Mouse (Mus musculus): ENCODE data around the gene B4galnt2. TPM values are rescaled to one million over a fixed set of nuclear protein-coding genes. Genes with fewer than 3 reads are reported as not detected.

B4galnt2 gene
- total and polyA plus RNA-seq, 3 experiments, result 0.15 to 4.5 TPM; not detected in 1

DNA sequence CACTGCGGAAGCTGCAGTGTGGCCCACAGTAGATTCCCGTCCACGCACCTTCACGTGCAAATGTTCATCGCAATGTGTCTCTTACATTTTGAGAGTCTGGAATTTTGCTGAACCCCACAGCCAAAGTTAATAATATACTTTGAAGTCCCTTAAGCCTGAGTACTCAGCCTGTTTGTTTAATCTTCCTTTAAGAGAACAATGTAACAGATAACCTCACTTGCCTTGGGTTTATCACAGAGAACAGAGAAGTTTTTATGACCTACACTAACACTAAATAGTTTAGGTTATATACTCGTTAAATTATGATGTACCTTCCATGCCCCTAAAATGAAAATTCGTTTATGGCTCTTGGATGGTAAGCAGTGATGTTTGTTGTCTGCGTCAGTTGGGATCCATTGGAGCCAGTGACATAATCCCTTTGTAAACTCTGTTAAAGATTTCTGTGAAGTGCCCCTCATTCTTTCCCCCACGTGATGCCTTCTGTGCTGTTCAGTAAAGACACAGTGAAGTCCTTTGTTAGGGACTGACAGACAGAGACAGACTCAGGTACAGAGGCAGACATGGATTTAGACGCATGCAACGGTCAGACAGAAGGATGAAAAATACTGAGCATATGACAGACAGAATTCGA is 7.4 kb upstream of the B4galnt2 start:
- Histone ChIP-seq H3K27me3 (ENCODE audit: control insufficient read depth in 1 of 2, insufficient read depth in 2 of 2, low read length in 2 of 2) (peaks cover 0 to 7% of the 10 kb centered on the region in 2 experiments; a peak in 3 of 4 replicates), H3K36me3 (ENCODE audit: control insufficient read depth in 1 of 2, insufficient read depth in 2 of 2, low read length in 2 of 2) (no peaks in the 10 kb centered on the region), H3K9ac (ENCODE audit: control insufficient read depth, low read depth, low read length, poor library complexity, severe bottlenecking) (no peak overlapping the region), H3K79me2 (ENCODE audit: control insufficient read depth, insufficient read depth, low read length, poor library complexity) (no peaks in the 10 kb centered on the region), H3K4me3 (ENCODE audit: control insufficient read depth in 1 of 2, insufficient read depth in 1 of 2, low read depth in 2 of 2, low read length in 2 of 2) (no peak overlapping the region), H3K4me1 (ENCODE audit: control insufficient read depth in 1 of 2, insufficient read depth in 2 of 2, low read length in 2 of 2) (no peaks in the 10 kb centered on the region), H3K9me3 (replicated peaks; ENCODE audit: insufficient read depth, low read length) (no peaks in the 10 kb centered on the region), H3K27ac (ENCODE audit: control insufficient read depth, low read depth, low read length) (no peak overlapping the region)
- DNase-seq (ENCODE audit: low read depth, low spot score), result no peak
- TF ChIP-seq POLR2A (IDR thresholded peaks at IDR 0.05; ENCODE audit: control insufficient read depth in 1 of 2, insufficient read depth in 1 of 2, low read depth in 1 of 2, low read length in 2 of 2, poor library complexity in 1 of 2), result no peak
- no peak for TF ChIP-seq SMC3 (IDR thresholded peaks at IDR 0.05; ENCODE audit: low read depth, low read length)
- no peak for TF ChIP-seq KAT2A (conservative IDR thresholded peaks at IDR 0.05; ENCODE audit: low read depth, low read length)
- TF ChIP-seq ZMIZ1 (IDR thresholded peaks at IDR 0.05; ENCODE audit: low read depth, low read length), result no peak
- no peak for TF ChIP-seq MXI1 (IDR thresholded peaks at IDR 0.05; ENCODE audit: low read depth, low read length)
- TF ChIP-seq MAZ (IDR thresholded peaks at IDR 0.05; ENCODE audit: low read depth, low read length), result no peak
- no peak for TF ChIP-seq E2F4 (IDR thresholded peaks at IDR 0.05; ENCODE audit: borderline replicate concordance, low read depth, low read length)
- no peak for TF ChIP-seq MYC (IDR thresholded peaks at IDR 0.05; ENCODE audit: low read depth, low read length)
- no peak for TF ChIP-seq ZC3H11A (IDR thresholded peaks at IDR 0.05; ENCODE audit: low read depth, low read length)
- TF ChIP-seq ZKSCAN1 (IDR thresholded peaks at IDR 0.05; ENCODE audit: low read depth, low read length), result no peak
- TF ChIP-seq NRF1 (IDR thresholded peaks at IDR 0.05; ENCODE audit: insufficient read depth, low read depth, low read length, poor library complexity, severe bottlenecking), result no peak

DNA sequence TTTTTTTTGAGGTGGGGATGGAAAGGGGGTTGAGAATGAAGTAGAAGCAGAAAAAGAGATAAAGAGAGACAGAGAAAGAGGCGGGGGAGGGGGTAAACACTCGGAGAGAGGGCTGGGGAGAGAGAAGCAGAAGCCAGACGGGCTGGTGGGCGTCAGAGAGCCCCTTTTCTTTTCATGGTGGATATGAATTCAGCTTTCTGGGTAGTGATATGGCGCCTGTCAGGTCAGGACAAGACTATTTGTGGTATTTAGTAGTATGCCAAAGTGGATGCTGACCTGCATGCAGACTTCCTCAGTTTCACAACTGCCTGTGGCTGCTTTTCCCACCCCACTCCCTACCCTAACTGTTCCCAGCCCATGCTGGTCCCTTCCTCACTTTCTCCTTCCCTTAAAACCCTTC is 1.7 kb upstream of the B4galnt2 start:
- Histone ChIP-seq H3K9me3 (replicated peaks; ENCODE audit: insufficient read depth, low read length) (no peaks in the 10 kb centered on the region), H3K27ac (ENCODE audit: control insufficient read depth, low read depth, low read length) (no peak overlapping the region), H3K36me3 (ENCODE audit: control insufficient read depth in 1 of 2, insufficient read depth in 2 of 2, low read length in 2 of 2) (peaks cover 0 to 10% of the 10 kb centered on the region in 2 experiments; a peak in 2 of 4 replicates), H3K79me2 (ENCODE audit: control insufficient read depth, insufficient read depth, low read length, poor library complexity) (no peaks in the 10 kb centered on the region; the same call in 1 of the 2 replicates), H3K4me3 (ENCODE audit: control insufficient read depth in 1 of 2, insufficient read depth in 1 of 2, low read depth in 2 of 2, low read length in 2 of 2) (peak overlapping the region in 1 of 2 experiments; percentile 19; a peak in 1 of 4 replicates), H3K9ac (ENCODE audit: control insufficient read depth, low read depth, low read length, poor library complexity, severe bottlenecking) (no peak overlapping the region), H3K27me3 (ENCODE audit: control insufficient read depth in 1 of 2, insufficient read depth in 2 of 2, low read length in 2 of 2) (peaks cover 3 to 9% of the 10 kb centered on the region in 2 experiments; a peak in 3 of 4 replicates), H3K4me1 (ENCODE audit: control insufficient read depth in 1 of 2, insufficient read depth in 2 of 2, low read length in 2 of 2) (peaks cover 18 to 28% of the 10 kb centered on the region in 2 experiments; a peak in 3 of 4 replicates)
- TF ChIP-seq MYC (IDR thresholded peaks at IDR 0.05; ENCODE audit: low read depth, low read length), result no peak
- 0 out of 2 replicates have a peak, but pooled peaks have one; percentile 3 for TF ChIP-seq TCF12 (IDR thresholded peaks at IDR 0.05; ENCODE audit: low read depth, low read length)
- TF ChIP-seq SMC3 (IDR thresholded peaks at IDR 0.05; ENCODE audit: low read depth, low read length), result no peak
- TF ChIP-seq BHLHE40 (IDR thresholded peaks at IDR 0.05; ENCODE audit: borderline replicate concordance, low read depth, low read length), result no peak
- TF ChIP-seq NRF1 (IDR thresholded peaks at IDR 0.05; ENCODE audit: insufficient read depth, low read depth, low read length, poor library complexity, severe bottlenecking), result no peak
- TF ChIP-seq USF2 (IDR thresholded peaks at IDR 0.05; ENCODE audit: borderline replicate concordance in 1 of 2, insufficient read depth in 1 of 2, low read depth in 1 of 2, low read length in 2 of 2), result no peak
- no peak for TF ChIP-seq KAT2A (conservative IDR thresholded peaks at IDR 0.05; ENCODE audit: low read depth, low read length)
- DNase-seq (ENCODE audit: low read depth, low spot score), result no peak

All from MEL (cell line).